Mouse (Mus musculus) hindbrain, embryonic 14.5 days (tissue): ENCODE results near the gene Nlrc5. TPM values are rescaled to one million over a fixed set of nuclear protein-coding genes. Genes with fewer than 3 reads are reported as not detected.

Experiments
- ATAC-seq: fragments of 200-750 bp; cut with Nextera tagmentation; 2 replicates; pipeline ENCODE4 v1.8.0; 2017; ENCODE audit warnings: moderate number of reproducible peaks, mild to moderate bottlenecking, moderate TSS enrichment, moderate library complexity; ENCODE audit not compliant: low FRiP score
- DNase-seq: peaks from one replicate; pipeline ENCODE4 v3.0.0-alpha.2; 2015; ENCODE audit warnings: low spot score
- H3K27ac ChIP-seq: fragments of 300-500 bp; sonication (generic); 2 replicates; pipeline ENCODE4 v1.5.1; 2014; ENCODE audit warnings: mild to moderate bottlenecking, moderate library complexity
- H3K27me3 ChIP-seq: fragments of 300-500 bp; sonication (generic); 2 replicates; pipeline ENCODE4 v1.6.1; 2014; ENCODE audit warnings: mild to moderate bottlenecking, low read length, mixed read lengths; ENCODE audit not compliant: control insufficient read depth, insufficient read depth
- H3K36me3 ChIP-seq: fragments of 300-500 bp; sonication (generic); replicated peaks from 2 replicates; pipeline ENCODE4 v1.6.1; 2014; ENCODE audit not compliant: control insufficient read depth, insufficient read depth
- H3K4me1 ChIP-seq: fragments of 300-500 bp; sonication (generic); replicated peaks from 2 replicates; pipeline ENCODE4 v1.6.1; 2014; ENCODE audit warnings: antibody characterized with exemption, low read length, mixed read lengths; ENCODE audit not compliant: control insufficient read depth, insufficient read depth
- H3K4me2 ChIP-seq: fragments of 300-500 bp; sonication (generic); replicated peaks from 2 replicates; pipeline ENCODE4 v1.6.1; 2014; ENCODE audit warnings: mild to moderate bottlenecking, moderate library complexity
- H3K4me3 ChIP-seq: fragments of 300-500 bp; sonication (generic); replicated peaks from 2 replicates; pipeline ENCODE4 v1.5.1; 2014; ENCODE audit warnings: mild to moderate bottlenecking, low read length
- H3K9ac ChIP-seq: fragments of 300-500 bp; sonication (generic); 2 replicates; pipeline ENCODE4 v1.6.1; 2014
- H3K9me3 ChIP-seq: fragments of 300-500 bp; sonication (generic); 2 replicates; pipeline ENCODE4 v1.6.1; 2016; ENCODE audit warnings: low read length; ENCODE audit not compliant: control insufficient read depth
- WGBS: fragments of 180-500 bp; shearing (Covaris S2); extraction: QIAGEN DNeasy Blood & Tissue Kit; methylation state at CpG from one replicate; pipeline ENCODE4 v1.1.7; 2014; 5-methylcytosine and 5-hydroxymethylcytosine counted together
- microRNA-seq: library from miRNA; unstranded; fragments of <30 nt; microRNA quantifications from one replicate; pipeline ENCODE4, GENCODE M21; 2016
- polyA plus RNA-seq: library from polyadenylated mRNA; unstranded; fragments of >200 nt; fragmentation: Nextera tagmentation; extraction: Ambion mirVana; gene quantifications from 2 replicates; pipeline ENCODE4 v1.2.1, GENCODE M21; 2014

Nlrc5 gene
- polyA plus RNA-seq, 1 experiment from 2014 or later: 0.31 TPM

DNA sequence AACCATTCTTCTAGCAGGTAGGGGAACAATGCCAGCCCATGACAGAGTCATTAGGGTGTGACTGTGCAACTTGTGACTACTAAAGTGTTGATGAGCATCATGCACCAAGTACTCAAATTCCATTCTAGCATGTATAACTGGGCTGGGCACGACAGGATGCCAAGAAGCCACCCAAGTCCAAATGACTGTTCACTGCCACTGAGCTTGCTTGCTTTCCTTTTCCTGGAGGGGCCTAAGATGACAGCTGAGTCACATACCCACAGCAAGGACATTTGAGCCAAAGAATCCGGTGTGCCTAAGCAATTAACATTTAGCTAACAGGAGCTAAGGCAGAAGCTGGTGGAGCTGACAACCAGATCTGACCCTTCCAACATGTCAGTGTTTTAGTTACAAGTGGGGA lies 137.7 kb downstream of the Nlrc5 start:
- H3K27me3 ChIP-seq: no peaks in the 10 kb centered on the region
- peaks cover 9% of the 10 kb centered on the region for H3K4me1 ChIP-seq
- no peak overlapping the region for H3K4me2 ChIP-seq
- no peak overlapping the region for H3K9ac ChIP-seq
- no peak overlapping the region for H3K4me3 ChIP-seq
- no peaks in the 10 kb centered on the region for H3K9me3 ChIP-seq
- ATAC-seq (no peak), DNase-seq (no peak)
- H3K27ac ChIP-seq: no peak overlapping the region
- peaks cover 49% of the 10 kb centered on the region for H3K36me3 ChIP-seq
- 75% methylated on average over 2 of the region's 2 CpGs for WGBS

DNA sequence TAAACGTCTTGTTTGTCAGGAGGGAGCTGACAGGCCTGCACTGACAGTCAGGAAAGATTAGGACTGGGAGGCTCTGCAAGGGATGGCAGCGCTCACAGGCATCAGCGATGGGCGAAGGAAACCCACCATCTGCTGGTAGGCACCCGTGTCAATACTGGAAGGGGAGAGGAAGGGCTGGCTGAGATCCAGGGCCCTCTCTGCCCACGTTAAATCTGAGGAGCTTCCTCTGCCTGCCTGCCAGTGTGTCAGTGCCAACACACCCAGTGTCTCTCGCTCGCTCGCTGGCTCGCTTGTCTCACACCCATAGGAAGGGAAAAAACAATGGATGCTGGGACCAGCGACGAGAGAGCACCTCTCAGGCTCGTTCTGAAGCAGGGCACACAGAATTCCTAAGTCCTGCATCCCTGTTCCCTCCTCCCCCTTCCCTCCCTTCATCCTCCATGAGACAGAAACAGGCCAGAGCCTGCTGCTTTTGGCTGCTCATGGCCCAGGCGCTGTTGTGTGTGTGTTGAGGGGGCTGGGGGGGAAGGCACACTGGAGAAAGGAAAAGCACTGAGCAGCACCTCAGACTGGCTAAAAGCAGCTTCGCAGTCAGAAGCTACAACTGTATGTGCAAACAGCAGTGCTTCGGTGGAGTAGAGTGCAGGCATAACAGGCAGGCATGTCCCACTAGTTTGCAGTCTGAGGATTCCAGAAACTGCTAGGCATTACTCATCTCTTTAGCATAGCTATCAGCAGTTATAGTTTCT lies 140.2 kb downstream of the Nlrc5 start:
- Histone ChIP-seq H3K9ac (no peak overlapping the region), H3K27ac (peak overlapping the region; percentile 77), H3K4me3 (no peak overlapping the region), H3K4me2 (no peak overlapping the region), H3K36me3 (peaks cover 73% of the 10 kb centered on the region), H3K4me1 (no peaks in the 10 kb centered on the region), H3K9me3 (no peaks in the 10 kb centered on the region), H3K27me3 (no peaks in the 10 kb centered on the region)
- 81% methylated on average over 16 of the region's 16 CpGs for WGBS
- ATAC-seq (peak; percentile 76), DNase-seq (peak; percentile 60)

DNA sequence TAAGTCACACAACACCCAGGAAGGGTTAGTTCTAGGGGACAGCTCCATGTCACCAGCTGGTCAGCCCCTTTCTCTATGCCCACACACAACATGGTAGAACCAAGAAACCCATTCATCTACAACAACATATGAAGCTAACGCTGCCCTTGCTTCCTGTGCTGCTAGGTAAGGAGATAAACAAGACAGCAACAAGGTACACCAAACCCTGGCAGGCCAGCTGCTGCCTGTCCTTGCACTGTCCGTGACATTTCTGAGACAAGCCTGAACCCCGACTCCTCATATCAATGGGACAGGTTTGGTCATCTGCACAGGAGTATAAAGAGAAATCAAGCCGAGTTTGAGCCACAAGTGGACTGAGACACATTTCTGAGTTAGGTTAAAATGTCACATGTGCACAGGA lies 141.0 kb downstream of the Nlrc5 start:
- H3K27ac ChIP-seq: 0 out of 2 replicates have a peak overlapping the region, but pooled peaks have one; percentile 77
- no peak overlapping the region for H3K9ac ChIP-seq
- H3K36me3 ChIP-seq: peaks cover 80% of the 10 kb centered on the region
- ATAC-seq (no peak), DNase-seq (no peak)
- no peaks in the 10 kb centered on the region for H3K27me3 ChIP-seq
- H3K9me3 ChIP-seq: no peaks in the 10 kb centered on the region
- H3K4me1 ChIP-seq: no peaks in the 10 kb centered on the region
- 94% methylated on average over 4 of the region's 4 CpGs for WGBS
- H3K4me3 ChIP-seq: no peak overlapping the region
- H3K4me2 ChIP-seq: no peak overlapping the region

Small RNAs within 50 kb of the gene (microRNA-seq; reads per million reads assigned to microRNA genes)
- not detected for gene Mir7072

Other genes with a start within 250 kb of the Nlrc5 start
- gene Nup93, start 219.8 kb upstream of the Nlrc5 start, polyA plus RNA-seq: 58.9 and 63.3 TPM in 2 replicates
- gene Slc12a3, start 105.2 kb upstream of the Nlrc5 start, polyA plus RNA-seq: 0.07 TPM in 1 of 2 replicates, not detected in the other
- gene Herpud1, start 47.9 kb upstream of the Nlrc5 start, polyA plus RNA-seq: 66.6 and 79.8 TPM in 2 replicates
- 21.6 and 21.8 TPM in 2 replicates for gene Cpne2, start 98.6 kb downstream of the Nlrc5 start, polyA plus RNA-seq
- gene Rspry1, start 167.6 kb downstream of the Nlrc5 start, polyA plus RNA-seq: 44.8 and 46.5 TPM in 2 replicates
- gene Fam192a, start 167.6 kb downstream of the Nlrc5 start, polyA plus RNA-seq: 75.7 and 82.7 TPM in 2 replicates
- gene Arl2bp, start 232.2 kb downstream of the Nlrc5 start, polyA plus RNA-seq: 88.2 and 96.3 TPM in 2 replicates